Mouse (Mus musculus) midbrain, embryonic 12.5 days (tissue): ENCODE results near the gene Bud13. TPM values are rescaled to one million over a fixed set of nuclear protein-coding genes. Genes with fewer than 3 reads are reported as not detected.
A peak's percentile ranks its signal among the peaks of the same experiment; 100 is the strongest.
"Not testable (repeated sequence)": the region's sequence is repeated elsewhere in the genome, so short reads cannot be mapped to it uniquely, and the experiment has no call there.

ENCODE experiments used
- ATAC-seq: fragments of 200-750 bp; cut with Nextera tagmentation; 2 replicates; pipeline ENCODE4 v1.8.0; 2017; ENCODE audit warnings: low read depth, moderate TSS enrichment, moderate library complexity; ENCODE audit not compliant: low FRiP score
- H3K27ac ChIP-seq: fragments of 300-500 bp; sonication (generic); replicated peaks from 2 replicates; pipeline ENCODE4 v1.5.1; 2016; ENCODE audit warnings: mild to moderate bottlenecking
- H3K27me3 ChIP-seq: fragments of 300-500 bp; sonication (generic); 2 replicates; pipeline ENCODE4 v1.6.1; 2016; ENCODE audit warnings: mild to moderate bottlenecking
- H3K36me3 ChIP-seq: fragments of 300-500 bp; sonication (generic); 2 replicates; pipeline ENCODE4 v1.6.1; 2016
- H3K4me1 ChIP-seq: fragments of 300-500 bp; sonication (generic); 2 replicates; pipeline ENCODE4 v1.6.1; 2016
- H3K4me2 ChIP-seq: fragments of 300-500 bp; sonication (generic); replicated peaks from 2 replicates; pipeline ENCODE4 v1.6.1; 2016; ENCODE audit warnings: mild to moderate bottlenecking, moderate library complexity
- H3K4me3 ChIP-seq: fragments of 300-500 bp; sonication (generic); 2 replicates; pipeline ENCODE4 v1.5.1; 2016; ENCODE audit warnings: mild to moderate bottlenecking
- H3K9ac ChIP-seq: fragments of 300-500 bp; sonication (generic); replicated peaks from 2 replicates; pipeline ENCODE4 v1.6.1; 2016; ENCODE audit warnings: mild to moderate bottlenecking, moderate library complexity
- H3K9me3 ChIP-seq: fragments of 300-500 bp; sonication (generic); 2 replicates; pipeline ENCODE4 v1.6.1; 2016; ENCODE audit warnings: mild to moderate bottlenecking
- WGBS: fragments of 180-500 bp; shearing (Covaris S2); methylation state at CpG from one replicate; pipeline ENCODE4 v1.1.7; 2016; 5-methylcytosine and 5-hydroxymethylcytosine counted together
- polyA plus RNA-seq: library from polyadenylated mRNA; unstranded; fragments of >200 nt; fragmentation: Nextera tagmentation; extraction: Ambion mirVana; gene quantifications from 2 replicates; pipeline ENCODE4 v1.2.1, GENCODE M21; 2016

The Bud13 gene
- polyA plus RNA-seq, 1 experiment from 2014 or later: 24.7 TPM

- no peaks in the 10 kb centered on the region for H3K36me3 ChIP-seq
- WGBS: 0% methylated on average over 4 of the region's 4 CpGs
- H3K4me3 ChIP-seq: no peak overlapping the region
These were observed 31.7 kb downstream of the Bud13 start for GRCm38 (mm10) chr9:46314507-46314906.

GRCm38 (mm10) chr9:46314921-46315320 is 32.1 kb downstream of the Bud13 start:
- 0 out of 2 replicates have a peak, but pooled peaks cover 4% of the 10 kb centered on the region for H3K9me3 ChIP-seq
- H3K4me3 ChIP-seq: no peak overlapping the region
- H3K9ac ChIP-seq: no peak overlapping the region
- no peaks in the 10 kb centered on the region for H3K36me3 ChIP-seq
- H3K4me2 ChIP-seq: no peak overlapping the region
- H3K4me1 ChIP-seq: peaks cover 29% of the 10 kb centered on the region
- 0 out of 2 replicates have a peak, but pooled peaks have one; percentile 5 for ATAC-seq
- no peak overlapping the region for H3K27ac ChIP-seq
- WGBS: 51% methylated on average over 2 of the region's 2 CpGs
- no peaks in the 10 kb centered on the region; the same call in 1 of the 2 replicates for H3K27me3 ChIP-seq

More at GRCm38 (mm10) chr9:46314507-46314906, 31.7 kb downstream of the Bud13 start:
- Histone ChIP-seq H3K9ac (no peak overlapping the region), H3K27ac (no peak overlapping the region), H3K4me2 (no peak overlapping the region), H3K27me3 (no peaks in the 10 kb centered on the region; the same call in 1 of the 2 replicates), H3K4me1 (peaks cover 29% of the 10 kb centered on the region), H3K9me3 (0 out of 2 replicates have a peak, but pooled peaks cover 1% of the 10 kb centered on the region)
- ATAC-seq: 0 out of 2 replicates have a peak, but pooled peaks have one; percentile 19

- Histone ChIP-seq H3K4me1 (peaks cover 29% of the 10 kb centered on the region), H3K9ac (peak overlapping the region; percentile 24; the same call in 1 of the 2 replicates), H3K9me3 (0 out of 2 replicates have a peak, but pooled peaks cover 7% of the 10 kb centered on the region), H3K4me2 (peak overlapping the region; percentile 19), H3K4me3 (no peak overlapping the region), H3K27me3 (no peaks in the 10 kb centered on the region; the same call in 1 of the 2 replicates), H3K27ac (peak overlapping the region; percentile 61), H3K36me3 (no peaks in the 10 kb centered on the region)
- 19% methylated on average over 11 of the region's 11 CpGs for WGBS
- ATAC-seq: peak; percentile 66
These were observed 33.1 kb downstream of the Bud13 start for GRCm38 (mm10) chr9:46315807-46316365.

GRCm38 (mm10) chr9:46316388-46316787 is 33.6 kb downstream of the Bud13 start:
- Histone ChIP-seq H3K9ac (no peak overlapping the region), H3K27ac (peak overlapping the region; percentile 61), H3K4me2 (peak overlapping the region; percentile 19), H3K4me1 (peaks cover 29% of the 10 kb centered on the region), H3K36me3 (no peaks in the 10 kb centered on the region), H3K27me3 (no peaks in the 10 kb centered on the region), H3K4me3 (no peak overlapping the region), H3K9me3 (0 out of 2 replicates have a peak, but pooled peaks cover 7% of the 10 kb centered on the region)
- no peak for ATAC-seq
- 13% methylated on average over 5 of the region's 5 CpGs for WGBS

- H3K4me1 ChIP-seq: peaks cover 29% of the 10 kb centered on the region
- H3K27me3 ChIP-seq: no peaks in the 10 kb centered on the region
- H3K27ac ChIP-seq: no peak overlapping the region
- H3K4me2 ChIP-seq: no peak overlapping the region
- H3K9ac ChIP-seq: no peak overlapping the region
- H3K36me3 ChIP-seq: no peaks in the 10 kb centered on the region
- ATAC-seq: no peak
- H3K9me3 ChIP-seq: 0 out of 2 replicates have a peak, but pooled peaks cover 7% of the 10 kb centered on the region
- WGBS: 67% methylated on average over 8 of the region's 8 CpGs
- no peak overlapping the region for H3K4me3 ChIP-seq
These were observed 34.1 kb downstream of the Bud13 start for GRCm38 (mm10) chr9:46316909-46317308.

GRCm38 (mm10) chr9:46317957-46318356 is 35.1 kb downstream of the Bud13 start:
- H3K27ac ChIP-seq: no peak overlapping the region
- H3K36me3 ChIP-seq: no peaks in the 10 kb centered on the region
- 96% methylated on average over 3 of the region's 3 CpGs for WGBS
- H3K4me2 ChIP-seq: no peak overlapping the region
- H3K9me3 ChIP-seq: 0 out of 2 replicates have a peak, but pooled peaks cover 7% of the 10 kb centered on the region
- H3K27me3 ChIP-seq: no peaks in the 10 kb centered on the region
- H3K9ac ChIP-seq: no peak overlapping the region
- H3K4me3 ChIP-seq: no peak overlapping the region
- peaks cover 33% of the 10 kb centered on the region for H3K4me1 ChIP-seq
- no peak for ATAC-seq

GRCm38 (mm10) chr9:46319886-46320285 is 37.1 kb downstream of the Bud13 start, which contains the start of gene 4931429L15Rik:
Gene 4931429L15Rik, minus strand, starts transcription at chr9:46319986.
- H3K4me1 ChIP-seq: peaks cover 27% of the 10 kb centered on the region
- not testable (repeated sequence) for H3K9ac ChIP-seq, H3K4me2 ChIP-seq, H3K27ac ChIP-seq, H3K9me3 ChIP-seq, H3K27me3 ChIP-seq, H3K4me3 ChIP-seq, ATAC-seq, H3K36me3 ChIP-seq
- 88% methylated on average over 6 of the region's 6 CpGs for WGBS

GRCm38 (mm10) chr9:46320461-46320860 is 37.7 kb downstream of the Bud13 start:
- Histone ChIP-seq H3K9me3 (0 out of 2 replicates have a peak, but pooled peaks cover 7% of the 10 kb centered on the region), H3K4me1 (peaks cover 21% of the 10 kb centered on the region), H3K4me2 (no peak overlapping the region), H3K36me3 (no peaks in the 10 kb centered on the region), H3K4me3 (no peak overlapping the region), H3K27me3 (no peaks in the 10 kb centered on the region), H3K9ac (no peak overlapping the region), H3K27ac (no peak overlapping the region)
- no peak for ATAC-seq
- WGBS: 86% methylated on average over 2 of the region's 2 CpGs

- H3K27ac ChIP-seq: no peak overlapping the region
- no peak overlapping the region for H3K4me3 ChIP-seq
- peaks cover 16% of the 10 kb centered on the region for H3K27me3 ChIP-seq
- H3K36me3 ChIP-seq: no peaks in the 10 kb centered on the region
- H3K4me1 ChIP-seq: peaks cover 25% of the 10 kb centered on the region
- ATAC-seq: no peak
- H3K9ac ChIP-seq: no peak overlapping the region
- 91% methylated on average over 11 of the region's 11 CpGs for WGBS
- no peak overlapping the region for H3K4me2 ChIP-seq
- H3K9me3 ChIP-seq: no peaks in the 10 kb centered on the region
These were observed 44.0 kb downstream of the Bud13 start for GRCm38 (mm10) chr9:46326694-46327405.

GRCm38 (mm10) chr9:46327706-46328571 is 45.1 kb downstream of the Bud13 start:
- no peak overlapping the region for H3K4me3 ChIP-seq
- no peaks in the 10 kb centered on the region for H3K9me3 ChIP-seq
- H3K27ac ChIP-seq: peak overlapping the region; percentile 91
- 60% methylated on average over 25 of the region's 25 CpGs for whole genome bisulfite sequencing
- ATAC-seq: no peak
- peak overlapping the region; percentile 45 for H3K4me2 ChIP-seq
- H3K4me1 ChIP-seq: peaks cover 22% of the 10 kb centered on the region
- H3K36me3 ChIP-seq: no peaks in the 10 kb centered on the region
- H3K27me3 ChIP-seq: peaks cover 22% of the 10 kb centered on the region
- peak overlapping the region; percentile 55; the same call in 1 of the 2 replicates for H3K9ac ChIP-seq

- peaks cover 27% of the 10 kb centered on the region for H3K27me3 ChIP-seq
- peak overlapping the region; percentile 91 for H3K27ac ChIP-seq
- H3K4me1 ChIP-seq: peaks cover 22% of the 10 kb centered on the region
- H3K36me3 ChIP-seq: no peaks in the 10 kb centered on the region
- H3K4me2 ChIP-seq: peak overlapping the region; percentile 45
- H3K9ac ChIP-seq: peak overlapping the region; percentile 55
- H3K9me3 ChIP-seq: no peaks in the 10 kb centered on the region
- WGBS: 1% methylated on average over 30 of the region's 30 CpGs
- ATAC-seq: peak; percentile 84
- peak overlapping the region; percentile 24 for H3K4me3 ChIP-seq
These were observed 45.9 kb downstream of the Bud13 start for GRCm38 (mm10) chr9:46328572-46329249.
